Mouse (Mus musculus) R1 (cell line): ENCODE data around the gene H2-DMb2.

ENCODE experiments used
- DNase-seq: peaks from one replicate; pipeline ENCODE4 v3.0.0-alpha.2; 2018; ENCODE audit warnings: low read depth, low spot score

H2-DMb2 gene

DNA sequence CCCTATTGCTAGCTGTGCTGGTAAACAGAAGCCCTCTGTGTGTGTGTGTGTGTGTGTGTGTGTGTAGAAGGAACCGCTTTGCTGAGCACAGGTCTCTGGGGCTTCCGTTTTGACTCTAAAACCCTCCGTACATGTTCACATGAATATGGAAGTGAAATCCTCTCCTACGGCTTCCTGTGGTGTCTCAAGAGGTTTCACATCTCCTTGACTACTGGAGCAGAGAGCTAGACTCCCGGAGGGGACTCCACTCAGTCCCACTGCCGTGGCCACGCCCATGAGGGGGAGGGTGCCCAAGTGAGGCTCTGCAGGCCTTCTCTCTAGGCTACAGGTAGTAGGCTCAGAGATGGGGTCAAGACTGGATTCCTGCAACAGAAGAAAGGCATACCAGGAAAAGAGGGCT is at the start of gene H2-DMb2:
H2-DMb2 (plus strand) TSS at position 275 of the 400 bp plus-strand sequence.
- DNase-seq: peak; percentile 55

DNA sequence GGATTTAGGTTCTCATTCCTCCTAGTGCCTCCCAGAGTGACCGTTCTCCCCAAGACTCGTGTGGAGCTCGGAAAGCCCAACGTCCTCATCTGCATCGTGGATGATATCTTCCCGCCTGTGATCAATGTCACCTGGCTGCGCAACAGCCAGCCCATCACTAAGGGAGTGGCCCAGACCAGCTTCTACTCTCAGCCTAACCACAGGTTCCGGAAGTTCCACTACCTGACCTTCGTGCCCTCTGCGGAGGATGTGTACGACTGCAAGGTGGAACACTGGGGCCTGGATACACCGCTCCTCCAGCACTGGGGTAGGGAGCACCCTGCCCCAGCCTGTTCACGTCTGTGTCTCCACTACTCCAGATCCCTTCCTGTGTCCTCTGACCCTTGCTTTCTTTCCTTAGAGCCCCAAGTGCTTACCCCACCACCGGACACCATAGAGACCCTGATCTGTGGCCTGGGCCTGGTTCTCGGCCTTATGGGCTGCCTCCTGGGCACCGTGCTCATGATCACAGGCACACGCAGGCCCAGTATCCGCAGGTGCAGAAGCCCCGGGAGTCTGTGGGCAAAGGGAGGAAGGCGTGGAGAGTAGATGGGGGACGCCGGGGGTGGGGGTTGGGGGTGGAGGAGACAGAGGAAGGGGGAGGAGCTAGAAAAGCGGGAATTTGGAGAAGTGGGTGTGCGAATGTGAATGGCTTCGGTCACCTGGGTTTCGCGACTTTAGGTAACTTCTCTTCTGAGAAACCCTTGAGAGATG is 48.6 kb upstream of the H2-DMb2 start:
- peak; percentile 39 for DNase-seq

GRCm38 (mm10) chr17:34096497-34097010 is 46.6 kb upstream of the H2-DMb2 start:
- DNase-seq: no peak

- DNase-seq: no peak
Measured at GRCm38 (mm10) chr17:34097272-34097671, 45.8 kb upstream of the H2-DMb2 start.

- no peak for DNase-seq
Measured at GRCm38 (mm10) chr17:34098709-34099479, 44.2 kb upstream of the H2-DMb2 start.

DNA sequence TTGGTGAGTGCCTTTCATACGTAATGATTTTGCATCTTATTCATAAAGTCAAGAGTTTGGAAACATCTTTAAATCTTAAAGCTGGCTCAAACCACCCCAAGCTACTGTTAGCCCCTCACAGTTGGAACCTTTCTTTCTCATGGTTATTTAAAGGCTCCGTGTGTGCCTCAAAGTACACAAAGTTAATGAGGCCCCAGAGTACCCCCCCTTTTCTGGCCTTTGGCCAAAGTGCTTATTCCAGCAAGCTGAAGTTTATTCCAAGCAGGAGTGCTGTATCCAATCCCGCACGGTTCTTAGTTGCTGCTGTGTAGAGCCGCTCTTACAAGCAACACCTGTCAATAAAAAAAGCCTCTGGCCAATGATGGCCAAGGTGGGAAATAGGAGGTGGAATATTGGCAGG is 43.6 kb upstream of the H2-DMb2 start:
- DNase-seq: no peak

DNA sequence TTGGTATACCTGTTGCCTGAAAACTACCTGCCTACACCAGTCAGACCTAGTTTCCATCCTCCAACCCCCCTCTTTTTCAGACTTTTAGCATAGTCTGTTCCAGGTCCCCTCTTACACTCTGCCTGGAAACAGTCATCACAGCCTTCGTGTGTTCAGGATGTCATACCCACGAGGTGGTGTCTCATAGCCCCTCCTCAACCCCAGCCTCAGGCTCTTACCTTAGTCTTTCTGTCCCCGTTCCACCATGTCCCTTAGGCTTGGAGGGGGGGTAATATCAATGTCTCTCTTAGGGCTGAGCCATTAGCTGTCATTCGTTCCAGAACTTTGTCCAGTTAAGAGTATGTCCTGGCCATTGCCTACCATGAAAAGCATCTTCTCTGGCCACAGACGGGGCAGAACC is 41.9 kb upstream of the H2-DMb2 start:
- no peak for DNase-seq

GRCm38 (mm10) chr17:34101604-34102032 is 41.5 kb upstream of the H2-DMb2 start:
- peak; percentile 93 for DNase-seq

GRCm38 (mm10) chr17:34102831-34103230 is 40.3 kb upstream of the H2-DMb2 start:
- DNase-seq: no peak

DNA sequence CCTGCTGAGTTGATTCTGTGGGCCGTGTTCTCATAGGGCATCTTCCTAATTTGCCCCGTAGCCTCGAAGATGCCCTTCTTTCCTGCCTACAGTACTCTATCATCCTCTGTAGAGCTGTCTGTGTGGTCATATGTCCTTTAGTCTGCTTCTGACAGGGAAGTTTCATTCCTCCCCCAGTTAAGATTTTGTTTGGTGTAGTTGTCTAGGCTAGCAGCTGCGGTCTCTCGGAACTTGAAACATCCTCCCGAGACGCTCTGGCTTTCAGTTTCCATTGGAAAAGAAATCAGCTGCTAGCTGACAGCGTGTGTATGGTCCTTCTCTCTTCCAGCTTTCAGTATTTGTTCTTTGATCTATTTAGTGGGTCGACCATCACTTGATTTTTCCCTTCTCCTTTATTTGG is 38.3 kb upstream of the H2-DMb2 start:
- no peak for DNase-seq

- DNase-seq: no peak
Measured at GRCm38 (mm10) chr17:34106555-34106954, 36.6 kb upstream of the H2-DMb2 start.

DNA sequence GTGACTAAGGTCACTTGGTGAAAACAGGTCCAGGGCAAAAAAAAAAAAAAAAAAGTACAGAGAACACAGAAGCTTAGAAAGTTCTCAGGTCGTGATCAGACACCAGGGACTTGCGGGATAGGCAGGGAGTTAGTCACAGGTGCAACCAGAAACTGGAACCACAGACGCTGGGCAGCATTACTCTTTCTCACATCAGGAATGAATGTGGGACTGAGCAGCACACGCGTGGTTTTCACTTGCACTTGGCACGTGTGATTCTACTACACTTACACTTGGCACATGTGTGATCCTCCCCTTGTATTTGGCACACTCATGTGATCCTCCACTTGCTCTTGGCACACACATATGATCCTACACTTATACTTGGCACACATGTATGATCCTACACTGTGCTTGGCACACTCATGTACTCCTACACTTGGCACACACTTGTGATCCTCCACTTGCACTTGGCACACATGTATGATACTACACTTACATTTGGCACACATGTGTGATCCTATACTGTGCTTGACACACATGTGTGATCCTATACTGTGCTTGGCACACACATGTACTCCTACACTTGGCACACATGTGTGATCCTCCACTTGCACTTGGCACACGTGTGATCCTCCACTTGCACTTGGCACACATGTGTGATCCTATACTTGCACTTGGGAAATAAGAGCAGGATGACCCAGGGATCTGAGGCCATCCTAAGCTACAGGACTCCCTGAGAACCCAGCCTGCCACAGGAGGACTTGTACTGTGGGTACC is 35.8 kb upstream of the H2-DMb2 start:
- DNase-seq: no peak

DNA sequence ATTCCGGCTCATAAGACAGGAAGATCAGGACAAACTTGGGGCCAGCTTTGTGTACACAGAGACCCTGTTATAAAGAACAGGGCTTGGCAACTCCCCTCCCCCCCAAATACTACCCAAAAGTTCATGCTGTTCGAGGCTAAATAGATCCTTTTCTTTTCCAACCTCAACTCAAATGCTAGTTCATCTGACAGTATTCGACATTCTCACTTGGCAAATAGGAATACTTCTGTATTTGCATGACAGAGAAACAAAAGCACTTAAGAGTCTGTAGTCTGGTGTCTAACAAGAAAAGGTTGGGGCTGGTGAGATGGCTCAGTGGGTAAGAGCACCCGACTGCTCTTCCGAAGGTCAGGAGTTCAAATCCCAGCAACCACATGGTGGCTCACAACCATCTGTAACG is 34.6 kb upstream of the H2-DMb2 start:
- peak; percentile 64 for DNase-seq

DNA sequence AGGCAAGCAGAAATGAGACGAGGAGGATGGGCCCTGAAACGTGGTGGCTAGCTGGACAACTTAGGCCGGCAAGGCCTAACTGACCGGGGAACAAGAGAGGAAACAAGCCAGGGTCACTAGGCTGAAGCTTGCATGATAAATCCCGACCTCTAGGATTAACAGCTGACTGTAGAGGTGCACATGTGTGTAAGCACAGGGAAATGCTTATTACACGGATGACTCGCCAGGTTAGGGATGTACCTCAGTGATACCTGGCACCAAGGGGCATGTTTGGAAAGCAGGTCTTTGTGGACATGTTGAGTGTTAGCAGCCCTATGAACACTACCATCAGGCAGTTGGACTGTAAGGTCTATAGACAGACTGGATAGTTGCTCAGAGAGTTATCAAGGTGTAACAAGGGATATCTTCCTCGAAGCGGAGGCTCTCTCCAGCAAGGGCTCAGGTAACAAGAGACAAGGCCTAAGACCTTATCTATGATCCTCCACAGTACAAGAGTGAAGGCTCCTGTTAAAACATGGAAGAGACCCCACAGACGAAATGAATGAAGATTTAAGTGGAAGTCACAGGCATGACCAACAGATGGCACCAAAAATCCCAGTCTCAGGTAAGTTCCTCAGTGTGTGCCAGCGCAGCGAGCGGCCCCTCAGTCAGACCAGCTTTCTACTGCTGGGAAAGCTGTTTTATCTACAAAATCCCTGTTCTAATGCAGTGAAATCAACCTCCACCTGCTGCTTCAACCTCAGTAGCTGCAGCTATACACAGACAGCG is 33.9 kb upstream of the H2-DMb2 start:
- DNase-seq: peak; percentile 72

DNA sequence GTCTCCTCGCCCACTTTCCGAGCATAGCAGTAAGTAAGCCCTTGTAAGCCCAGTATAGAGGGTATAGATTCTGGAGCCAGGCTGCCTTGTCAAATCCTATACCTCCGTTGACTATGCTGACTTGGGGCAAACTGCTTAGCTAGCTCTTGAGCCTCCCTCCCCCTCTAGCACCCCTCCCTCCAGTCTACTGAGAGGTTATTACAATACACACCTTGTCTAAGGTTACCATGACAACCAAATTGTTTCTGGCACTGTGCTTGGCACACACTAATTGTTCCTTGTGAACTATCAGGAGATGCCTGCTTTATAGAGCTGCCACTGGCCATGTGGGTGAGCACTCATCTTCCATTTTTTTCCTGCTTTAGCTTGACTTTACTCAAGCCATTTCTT is 33.3 kb upstream of the H2-DMb2 start:
- DNase-seq: peak; percentile 63

- peak; percentile 30 for DNase-seq
Measured at GRCm38 (mm10) chr17:34110309-34110708, 32.8 kb upstream of the H2-DMb2 start.

- no peak for DNase-seq
Measured at GRCm38 (mm10) chr17:34114114-34114513, 29.0 kb upstream of the H2-DMb2 start.

DNA sequence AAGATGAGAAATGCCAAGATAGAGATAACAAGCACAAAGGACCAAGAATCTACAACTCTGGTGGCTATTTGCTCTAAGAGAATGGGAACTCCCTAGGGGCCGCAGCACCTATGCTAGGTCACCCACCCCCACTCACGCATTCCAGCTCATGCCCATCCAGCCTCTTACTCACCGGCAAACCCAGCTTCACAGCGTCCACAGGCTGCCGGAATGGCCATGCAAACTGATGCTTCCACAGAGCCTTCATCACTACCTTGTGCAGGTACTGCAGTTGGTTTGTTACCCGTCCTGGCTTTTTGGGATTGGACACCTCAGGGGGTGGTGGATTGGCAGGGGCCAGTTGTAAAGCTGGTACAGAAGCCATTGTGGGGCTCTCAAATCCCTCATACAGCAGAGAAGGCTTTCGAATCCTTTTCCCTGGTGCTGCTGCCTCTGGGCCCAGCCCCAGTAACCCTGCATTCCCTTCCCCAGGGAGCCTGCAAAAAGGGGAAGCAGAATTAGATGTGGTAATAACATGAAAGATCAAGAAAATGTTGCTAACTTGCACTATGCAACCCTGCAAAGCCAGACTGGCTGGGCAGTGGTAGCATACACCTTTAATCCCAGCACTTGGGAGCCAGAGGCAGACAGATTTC is 26.3 kb upstream of the H2-DMb2 start:
- no peak for DNase-seq

DNA sequence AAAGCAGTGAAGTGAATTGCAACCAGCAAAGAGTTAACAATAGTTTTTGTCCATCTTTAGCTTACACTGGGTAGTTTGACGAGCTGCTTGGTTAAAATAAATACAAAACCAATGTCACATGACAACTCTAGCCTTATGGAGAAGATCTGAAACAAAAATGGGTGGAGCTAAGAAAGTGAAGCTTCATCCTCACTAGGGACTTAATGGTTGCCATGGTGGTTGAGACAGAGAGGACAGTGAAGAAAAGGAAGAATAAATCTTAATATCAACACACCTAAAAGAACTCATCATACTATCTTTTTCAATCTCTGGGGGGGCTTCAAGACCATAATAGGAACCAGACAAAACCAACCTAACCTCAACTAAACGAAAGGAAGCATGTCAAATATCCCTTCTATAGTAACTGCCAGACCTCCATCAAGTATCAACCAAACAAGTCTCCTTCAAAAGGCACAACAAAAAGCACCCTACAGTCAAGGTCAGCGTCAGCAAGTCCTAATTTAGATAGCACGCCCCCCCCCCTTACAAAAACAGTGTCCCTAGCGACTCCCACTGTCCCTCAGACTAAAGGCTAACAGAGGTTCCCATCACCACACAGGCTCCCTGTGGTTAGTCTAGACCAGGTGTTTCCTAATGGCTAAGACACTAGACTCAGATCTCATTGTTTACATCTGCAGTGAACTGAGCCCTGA is 25.5 kb upstream of the H2-DMb2 start:
- DNase-seq: peak; percentile 72
